Mouse (Mus musculus): ENCODE data around the gene Ankrd9. TPM values are rescaled to one million over a fixed set of nuclear protein-coding genes. Genes with fewer than 3 reads are reported as not detected.

The Ankrd9 gene
- polyA plus RNA-seq, 1 experiment from 2014 or later: 9.9 TPM

DNA sequence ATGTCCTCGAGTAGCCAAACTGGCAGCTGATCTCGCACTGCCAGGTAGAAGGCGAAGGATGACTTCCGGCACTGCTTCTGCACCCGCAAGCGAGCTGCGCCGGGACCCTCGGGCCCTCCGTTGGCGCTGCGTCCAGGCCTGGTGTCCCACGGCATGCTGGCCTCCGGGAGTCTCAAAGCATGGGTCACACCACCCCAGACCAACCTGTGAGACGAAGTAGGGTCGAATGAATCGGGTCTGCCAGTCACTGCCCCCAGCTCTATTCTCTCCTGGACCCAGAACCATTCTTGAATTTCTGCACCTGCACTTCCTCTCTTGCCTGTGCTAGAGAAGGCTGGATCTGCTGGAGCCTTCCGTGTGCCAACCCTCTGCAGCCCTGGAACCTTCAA is 1.5 kb downstream of the Ankrd9 start:
- ChIA-PET POLR2A (no interaction called here), CTCF (interaction anchor here (1.4 kb wide), 1 partner anchor 23 kb away, joined by 3 read pairs; no protein-coding TSS in a partner anchor)
- in situ Hi-C loops (cut with MboI; ENCODE audit: low pct_unique_long_range_greater_than_20kb): no loop called here
- no peak for DNase-seq (ENCODE audit: low read depth, low spot score)
- no peak for TF ChIP-seq CTCF (IDR thresholded peaks at IDR 0.05)
- no peaks in the 10 kb centered on the region for H3K27me3 ChIP-seq
- ATAC-seq: no peak

DNA sequence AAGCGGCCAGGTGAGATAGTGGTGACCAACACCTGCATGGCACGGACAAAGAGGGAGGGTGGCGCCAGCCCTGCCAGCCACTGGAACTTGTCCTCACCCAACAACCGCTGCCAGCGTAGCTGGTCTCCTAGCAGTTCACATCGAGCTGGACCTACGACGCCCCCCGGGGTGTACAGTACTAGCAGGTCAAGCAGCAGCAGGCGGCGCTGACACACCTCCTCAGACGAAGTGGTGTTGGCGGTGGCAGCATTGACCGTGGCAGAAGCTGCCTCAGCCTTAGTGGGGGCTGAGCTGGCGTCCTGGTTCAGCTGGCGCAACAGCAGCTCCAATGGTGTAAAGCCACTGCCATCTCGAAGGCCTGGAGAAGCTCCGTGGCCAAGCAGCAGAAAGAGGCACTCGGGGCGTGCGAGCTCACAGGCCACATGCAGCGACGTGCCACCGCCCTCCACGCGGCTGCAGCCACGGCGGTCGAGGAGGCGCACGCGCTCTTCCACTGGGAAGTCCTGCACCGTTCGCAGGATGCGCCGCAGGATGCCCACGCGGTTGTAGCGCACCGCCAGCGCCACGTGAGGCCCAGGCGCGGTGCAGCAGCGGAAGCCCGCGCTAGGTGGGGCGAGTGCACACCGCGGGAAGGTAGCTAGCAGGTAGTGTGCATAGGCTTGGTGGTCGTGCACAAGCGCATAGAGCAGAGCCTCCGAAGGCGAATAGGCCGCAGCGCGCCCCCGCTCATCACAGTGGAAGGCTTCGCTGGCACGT is 2.1 kb downstream of the Ankrd9 start:
- no peak for TF ChIP-seq CTCF (IDR thresholded peaks at IDR 0.05)
- DNase-seq (ENCODE audit: low read depth, low spot score) (no peak), ATAC-seq (no peak)
- ChIA-PET CTCF (no interaction called here), POLR2A (no interaction called here)
- no peaks in the 10 kb centered on the region for H3K27me3 ChIP-seq
- in situ Hi-C loops (cut with MboI; ENCODE audit: low pct_unique_long_range_greater_than_20kb): no loop called here

DNA sequence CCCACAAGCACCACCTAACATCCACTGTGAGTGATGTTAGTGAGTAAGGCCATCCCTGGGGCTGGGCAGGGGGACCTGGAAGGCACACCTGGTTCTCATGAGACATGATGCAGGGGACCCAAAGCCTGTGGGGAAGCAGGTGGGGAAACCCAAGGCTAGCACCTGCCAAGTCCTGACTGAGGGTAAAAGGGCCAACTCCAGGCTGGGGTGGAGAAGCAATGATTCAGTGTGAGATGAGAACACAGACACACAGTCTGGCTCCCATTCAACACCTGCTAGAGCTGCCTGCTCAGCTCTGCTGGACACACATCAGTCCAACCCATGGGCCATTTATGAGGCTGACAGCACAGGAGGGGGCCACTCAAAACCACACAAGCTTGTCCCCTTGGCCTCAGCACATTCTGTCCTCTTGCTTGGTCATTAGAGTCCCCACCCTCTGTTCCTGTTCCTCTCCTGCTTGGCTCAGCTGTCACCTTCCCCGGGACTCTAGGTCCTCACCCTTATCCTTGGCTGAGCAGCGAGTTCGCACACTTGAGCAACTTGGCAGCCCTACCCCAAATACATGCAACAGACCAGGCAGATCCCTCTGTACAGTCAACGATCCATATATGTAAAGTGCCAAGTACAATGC is 2.9 kb downstream of the Ankrd9 start:
- ChIA-PET CTCF (interaction anchor here (0.6 kb wide), 1 partner anchor 16 kb away, joined by 3 read pairs; no protein-coding TSS in a partner anchor), POLR2A (no interaction called here)
- no peak for TF ChIP-seq CTCF (IDR thresholded peaks at IDR 0.05)
- ATAC-seq: no peak
- in situ Hi-C loops (cut with MboI; ENCODE audit: low pct_unique_long_range_greater_than_20kb): no loop called here
- H3K27me3 ChIP-seq: no peaks in the 10 kb centered on the region
- no peak for DNase-seq (ENCODE audit: low read depth, low spot score)

DNA sequence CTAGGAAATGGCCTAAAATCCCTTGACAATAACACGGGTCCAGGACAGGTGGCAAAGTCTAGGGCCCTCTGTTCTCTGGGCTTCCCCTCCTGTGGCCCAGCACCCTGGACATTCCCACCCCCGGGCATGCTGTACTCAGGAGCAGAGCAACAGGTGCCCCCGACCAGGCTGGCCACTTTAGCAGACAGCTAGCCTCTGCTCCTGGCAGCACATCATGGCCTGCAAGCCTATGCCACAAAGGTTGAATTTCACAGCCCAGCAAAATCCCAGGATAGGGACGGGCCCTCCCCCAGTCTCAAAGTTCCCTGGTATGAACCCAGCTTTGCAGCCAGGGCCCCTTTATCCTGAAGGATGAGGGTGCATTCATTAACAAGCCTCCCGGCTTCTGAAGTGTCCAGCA is 3.5 kb downstream of the Ankrd9 start:
- POLR2A ChIA-PET: no interaction called here
- CTCF ChIA-PET: interaction anchor here (0.6 kb wide), 1 partner anchor 16 kb away, joined by 3 read pairs; no protein-coding TSS in a partner anchor
- in situ Hi-C loops (cut with MboI; ENCODE audit: low pct_unique_long_range_greater_than_20kb): no loop called here
- DNase-seq (ENCODE audit: low read depth, low spot score) (no peak), ATAC-seq (no peak)
- TF ChIP-seq CTCF (IDR thresholded peaks at IDR 0.05): no peak
- H3K27me3 ChIP-seq: no peaks in the 10 kb centered on the region

DNA sequence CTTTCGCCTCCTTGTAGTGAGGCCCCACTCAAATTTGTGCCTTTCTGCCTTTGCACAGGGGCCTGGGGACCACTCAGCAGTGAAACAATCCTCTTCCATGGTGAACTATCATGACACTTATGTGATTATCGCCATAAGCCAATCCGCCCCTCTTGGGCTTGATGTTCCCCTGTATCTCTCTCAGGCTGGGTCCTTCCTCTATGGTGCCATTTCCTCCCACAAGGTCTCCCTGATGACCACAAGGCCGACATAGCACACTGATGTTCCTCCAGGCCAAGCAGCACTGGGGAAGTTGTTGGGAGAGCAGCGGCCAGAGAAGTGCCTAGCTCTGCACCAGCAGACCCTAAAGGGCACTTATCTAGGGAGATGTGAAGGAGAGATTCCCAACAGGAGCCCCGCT is 4.1 kb downstream of the Ankrd9 start:
- ChIA-PET POLR2A (no interaction called here), CTCF (no interaction called here)
- ATAC-seq: no peak
- no peaks in the 10 kb centered on the region for H3K27me3 ChIP-seq
- no peak for DNase-seq (ENCODE audit: low read depth, low spot score)
- in situ Hi-C loops (cut with MboI; ENCODE audit: low pct_unique_long_range_greater_than_20kb): no loop called here
- no peak for TF ChIP-seq CTCF (IDR thresholded peaks at IDR 0.05)

DNA sequence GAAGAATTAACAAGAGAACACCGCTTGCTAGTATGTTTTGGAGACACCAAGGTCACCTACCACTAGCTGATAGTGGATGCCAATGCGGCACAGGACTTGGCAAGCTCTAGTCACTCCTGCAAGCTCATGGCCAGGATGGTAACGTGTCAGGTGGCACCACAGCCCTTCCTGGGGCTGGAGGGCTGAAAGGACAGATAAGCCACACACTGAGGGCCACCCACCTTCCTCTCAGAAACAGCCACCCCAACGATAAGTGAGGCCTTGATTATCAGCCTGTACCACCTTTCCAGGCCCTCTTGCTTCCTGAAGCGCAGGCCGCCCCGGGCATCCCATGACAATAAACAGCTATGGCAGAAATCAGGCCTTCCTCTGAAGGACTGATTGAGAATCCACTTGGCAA is 4.5 kb downstream of the Ankrd9 start:
- no peaks in the 10 kb centered on the region for H3K27me3 ChIP-seq
- DNase-seq (ENCODE audit: low read depth, low spot score) (no peak), ATAC-seq (no peak)
- TF ChIP-seq CTCF (IDR thresholded peaks at IDR 0.05): no peak
- ChIA-PET CTCF (no interaction called here), POLR2A (no interaction called here)
- in situ Hi-C loops (cut with MboI; ENCODE audit: low pct_unique_long_range_greater_than_20kb): no loop called here

DNA sequence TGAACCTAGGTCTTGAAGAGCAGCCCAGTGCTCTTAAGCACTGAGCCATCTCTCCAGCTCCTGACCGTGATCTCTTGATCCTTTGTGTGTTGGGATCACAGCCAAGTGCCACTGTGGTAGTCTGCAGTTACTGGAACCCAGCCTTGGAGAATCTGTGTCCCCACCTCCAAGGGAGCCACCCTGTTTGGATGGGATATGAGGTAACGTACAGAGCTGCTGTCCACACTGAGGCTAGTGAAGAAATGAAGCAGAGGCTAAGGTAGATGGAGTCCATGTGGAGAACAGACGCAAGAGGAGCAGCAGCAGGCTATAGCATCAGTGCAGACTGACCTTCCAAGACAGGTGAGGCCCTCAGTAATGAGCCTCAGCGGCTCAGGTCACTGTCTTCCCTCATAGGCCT is 5.0 kb downstream of the Ankrd9 start:
- H3K27me3 ChIP-seq: no peaks in the 10 kb centered on the region
- TF ChIP-seq CTCF (IDR thresholded peaks at IDR 0.05): no peak
- CTCF ChIA-PET: interaction anchor here (1.3 kb wide), 1 partner anchor 10 kb away, joined by 3 read pairs; no protein-coding TSS in a partner anchor
- no peak for ATAC-seq
- no peak for DNase-seq (ENCODE audit: low read depth, low spot score)
- POLR2A ChIA-PET: no interaction called here
- in situ Hi-C loops (cut with MboI; ENCODE audit: low pct_unique_long_range_greater_than_20kb): no loop called here

DNA sequence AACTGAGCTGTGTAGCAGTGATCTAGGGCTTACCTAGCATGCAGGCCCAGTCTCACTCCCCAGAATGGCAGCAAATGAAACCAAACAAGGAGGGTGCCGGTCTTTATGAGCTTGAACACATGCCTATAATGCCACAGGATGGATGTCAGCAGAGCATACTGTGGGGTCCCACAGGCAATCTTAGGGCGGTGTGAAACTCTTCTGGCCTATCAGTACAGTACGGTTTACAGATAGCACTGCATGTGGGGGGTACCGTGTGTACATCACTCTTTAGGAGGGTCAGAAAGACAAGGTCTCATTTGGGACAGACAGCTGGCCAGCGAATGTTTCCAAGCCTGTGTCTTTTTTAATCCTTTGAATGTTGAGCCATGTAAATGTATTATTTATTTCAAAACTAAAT is 6.9 kb downstream of the Ankrd9 start:
- no peak for TF ChIP-seq CTCF (IDR thresholded peaks at IDR 0.05)
- DNase-seq (ENCODE audit: low read depth, low spot score) (no peak), ATAC-seq (no peak)
- no peaks in the 10 kb centered on the region for H3K27me3 ChIP-seq
- in situ Hi-C loops (cut with MboI; ENCODE audit: low pct_unique_long_range_greater_than_20kb): no loop called here
- ChIA-PET POLR2A (no interaction called here), CTCF (no interaction called here)

DNA sequence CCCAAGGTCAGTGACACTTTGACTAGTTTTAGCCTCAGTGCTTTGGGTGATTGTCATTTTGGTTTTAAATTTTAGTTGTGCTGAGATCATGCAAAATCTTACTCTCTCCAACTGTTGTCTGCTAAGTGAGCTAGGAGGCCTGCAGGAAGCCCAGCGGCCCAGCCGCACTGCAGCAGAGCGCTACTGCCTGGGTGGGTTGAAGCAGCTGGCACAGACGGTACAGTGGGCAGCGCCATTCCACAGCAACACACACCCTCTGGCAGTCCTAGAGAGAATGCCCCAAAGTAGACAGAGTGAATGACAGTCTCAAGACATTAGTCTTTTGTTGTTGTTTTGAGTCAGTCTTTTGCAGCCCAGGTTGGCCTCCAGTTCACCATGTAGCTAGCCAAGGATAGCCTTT is 8.4 kb downstream of the Ankrd9 start:
- no peak for TF ChIP-seq CTCF (IDR thresholded peaks at IDR 0.05)
- ChIA-PET POLR2A (no interaction called here), CTCF (no interaction called here)
- in situ Hi-C loops (cut with MboI; ENCODE audit: low pct_unique_long_range_greater_than_20kb): no loop called here
- H3K27me3 ChIP-seq: no peaks in the 10 kb centered on the region
- no peak for ATAC-seq
- no peak for DNase-seq (ENCODE audit: low read depth, low spot score)

DNA sequence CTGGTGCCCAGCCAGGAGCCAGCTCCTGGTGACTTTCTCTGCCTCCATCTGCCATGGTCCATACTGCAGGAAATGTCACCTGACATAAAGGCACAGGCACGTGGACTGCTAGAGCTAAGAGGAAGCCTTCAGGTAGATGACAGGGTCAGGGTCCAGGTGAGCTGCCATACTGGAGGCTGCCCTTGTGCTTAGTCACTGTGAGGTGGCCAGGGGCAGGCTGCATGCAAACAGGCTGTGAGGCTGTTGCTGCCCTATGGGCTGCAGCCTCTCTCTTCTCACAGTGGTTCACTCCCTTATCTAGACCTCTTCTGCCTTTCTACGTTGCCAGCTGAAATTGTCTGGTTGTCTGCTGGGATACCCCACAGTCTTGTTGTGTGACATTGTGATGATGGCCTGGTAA is 11.7 kb downstream of the Ankrd9 start:
- DNase-seq (ENCODE audit: low read depth, low spot score) (no peak), ATAC-seq (no peak)
- no peak for TF ChIP-seq CTCF (IDR thresholded peaks at IDR 0.05)
- in situ Hi-C loops (cut with MboI; ENCODE audit: low pct_unique_long_range_greater_than_20kb): no loop called here
- no peaks in the 10 kb centered on the region for H3K27me3 ChIP-seq
- CTCF ChIA-PET: interaction anchor here (1.4 kb wide), 1 partner anchor 25 kb away, joined by 4 read pairs; no protein-coding TSS in a partner anchor
- POLR2A ChIA-PET: no interaction called here

DNA sequence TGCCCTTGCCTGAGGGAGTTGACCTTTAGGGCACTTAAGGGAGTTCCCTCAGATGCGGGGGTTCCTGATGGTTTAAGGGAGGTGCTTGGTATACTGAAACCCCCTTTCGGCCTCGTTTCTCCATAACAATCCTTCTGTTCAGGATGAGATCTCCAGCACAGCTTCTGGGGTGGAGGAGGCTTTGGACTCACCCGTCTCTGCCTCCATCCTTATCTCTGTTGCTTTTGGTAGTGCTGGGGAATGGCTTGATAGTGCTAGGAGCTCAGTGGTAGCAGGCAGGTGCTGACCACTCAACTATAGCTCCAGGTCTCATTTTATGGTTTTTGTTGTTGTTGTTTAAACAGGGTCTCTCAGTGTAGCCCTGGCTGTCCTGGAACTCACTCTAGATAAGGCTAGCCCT is 12.8 kb downstream of the Ankrd9 start:
- no peak for TF ChIP-seq CTCF (IDR thresholded peaks at IDR 0.05)
- H3K27me3 ChIP-seq: no peaks in the 10 kb centered on the region
- ChIA-PET CTCF (interaction anchor here (1.2 kb wide), 1 partner anchor 26 kb away, joined by 3 read pairs; no protein-coding TSS in a partner anchor), POLR2A (no interaction called here)
- no peak for DNase-seq (ENCODE audit: low read depth, low spot score)
- ATAC-seq: no peak
- in situ Hi-C loops (cut with MboI; ENCODE audit: low pct_unique_long_range_greater_than_20kb): no loop called here
